Mouse (Mus musculus): Measurements from ENCODE around the gene Camkv. TPM values are rescaled to one million over a fixed set of nuclear protein-coding genes. Genes with fewer than 3 reads are reported as not detected.

Gene Camkv
- polyA plus RNA-seq, 1 experiment from 2014 or later, result 2.6 TPM

GRCm38 (mm10) chr9:107914764-107915420 is 20.6 kb upstream of the Camkv start:
- no peak overlapping the region for H3K9ac ChIP-seq (ENCODE audit: low read depth, low read length)
- no peak overlapping the region for H3K4me2 ChIP-seq (ENCODE audit: low read depth, low read length)
- no peaks in the 10 kb centered on the region for H3K27me3 ChIP-seq (replicated peaks; ENCODE audit: control insufficient read depth, insufficient read depth, low read length)
- H3K4me1 ChIP-seq (ENCODE audit: control insufficient read depth, insufficient read depth, low read length), result peaks cover 17% of the 10 kb centered on the region
- no peak overlapping the region for H3K4me3 ChIP-seq (ENCODE audit: low read depth, low read length)
- H3K9me3 ChIP-seq (ENCODE audit: control insufficient read depth, low read length), result no peaks in the 10 kb centered on the region
- 73% methylated on average over 15 of the region's 16 CpGs for WGBS
- H3K27ac ChIP-seq (replicated peaks; ENCODE audit: low read depth, low read length), result no peak overlapping the region
- DNase-seq (ENCODE audit: low spot score) (no peak), ATAC-seq (ENCODE audit: low read depth) (no peak)
- 0 out of 2 replicates have a peak, but pooled peaks cover 4% of the 10 kb centered on the region for H3K36me3 ChIP-seq (ENCODE audit: control insufficient read depth, insufficient read depth, low read length)

GRCm38 (mm10) chr9:107917895-107918608 is 17.4 kb upstream of the Camkv start:
- peak overlapping the region; percentile 8; the same call in 1 of the 2 replicates for H3K4me2 ChIP-seq (ENCODE audit: low read depth, low read length)
- DNase-seq (ENCODE audit: low spot score), result peak; percentile 88
- no peak overlapping the region for H3K4me3 ChIP-seq (ENCODE audit: low read depth, low read length)
- no peaks in the 10 kb centered on the region for H3K27me3 ChIP-seq (replicated peaks; ENCODE audit: control insufficient read depth, insufficient read depth, low read length)
- H3K27ac ChIP-seq (replicated peaks; ENCODE audit: low read depth, low read length), result peak overlapping the region; percentile 44; the same call in 1 of the 2 replicates
- H3K9ac ChIP-seq (ENCODE audit: low read depth, low read length), result 0 out of 2 replicates have a peak overlapping the region, but pooled peaks have one; percentile 19
- H3K9me3 ChIP-seq (ENCODE audit: control insufficient read depth, low read length), result no peaks in the 10 kb centered on the region
- whole genome bisulfite sequencing, result 27% methylated on average over 13 of the region's 13 CpGs
- H3K4me1 ChIP-seq (ENCODE audit: control insufficient read depth, insufficient read depth, low read length), result peaks cover 13% of the 10 kb centered on the region
- no peak for ATAC-seq (ENCODE audit: low read depth)
- 0 out of 2 replicates have a peak, but pooled peaks cover 4% of the 10 kb centered on the region for H3K36me3 ChIP-seq (ENCODE audit: control insufficient read depth, insufficient read depth, low read length)

GRCm38 (mm10) chr9:107918884-107919283 is 16.6 kb upstream of the Camkv start:
- no peak for DNase-seq (ENCODE audit: low spot score)
- H3K9me3 ChIP-seq (ENCODE audit: control insufficient read depth, low read length), result no peaks in the 10 kb centered on the region
- no peak for ATAC-seq (ENCODE audit: low read depth)
- H3K36me3 ChIP-seq (ENCODE audit: control insufficient read depth, insufficient read depth, low read length), result 0 out of 2 replicates have a peak, but pooled peaks cover 4% of the 10 kb centered on the region
- H3K27me3 ChIP-seq (replicated peaks; ENCODE audit: control insufficient read depth, insufficient read depth, low read length), result no peaks in the 10 kb centered on the region
- H3K9ac ChIP-seq (ENCODE audit: low read depth, low read length), result no peak overlapping the region
- H3K27ac ChIP-seq (replicated peaks; ENCODE audit: low read depth, low read length), result 0 out of 2 replicates have a peak overlapping the region, but pooled peaks have one; percentile 44
- 83% methylated on average over 6 of the region's 6 CpGs for WGBS
- peaks cover 15% of the 10 kb centered on the region for H3K4me1 ChIP-seq (ENCODE audit: control insufficient read depth, insufficient read depth, low read length)
- no peak overlapping the region for H3K4me2 ChIP-seq (ENCODE audit: low read depth, low read length)
- H3K4me3 ChIP-seq (ENCODE audit: low read depth, low read length), result no peak overlapping the region

- H3K4me3 ChIP-seq (ENCODE audit: low read depth, low read length), result no peak overlapping the region
- H3K9ac ChIP-seq (ENCODE audit: low read depth, low read length), result no peak overlapping the region
- H3K4me1 ChIP-seq (ENCODE audit: control insufficient read depth, insufficient read depth, low read length), result peaks cover 20% of the 10 kb centered on the region
- no peaks in the 10 kb centered on the region for H3K9me3 ChIP-seq (ENCODE audit: control insufficient read depth, low read length)
- H3K27me3 ChIP-seq (replicated peaks; ENCODE audit: control insufficient read depth, insufficient read depth, low read length), result no peaks in the 10 kb centered on the region
- no peak for ATAC-seq (ENCODE audit: low read depth)
- 90% methylated on average over 5 of the region's 5 CpGs for WGBS
- no peak for DNase-seq (ENCODE audit: low spot score)
- H3K36me3 ChIP-seq (ENCODE audit: control insufficient read depth, insufficient read depth, low read length), result 0 out of 2 replicates have a peak, but pooled peaks cover 4% of the 10 kb centered on the region
- H3K4me2 ChIP-seq (ENCODE audit: low read depth, low read length), result no peak overlapping the region
- H3K27ac ChIP-seq (replicated peaks; ENCODE audit: low read depth, low read length), result no peak overlapping the region
Observed at GRCm38 (mm10) chr9:107919441-107919840, 16.0 kb upstream of the Camkv start.

- no peak for DNase-seq (ENCODE audit: low spot score)
- Histone ChIP-seq H3K9me3 (ENCODE audit: control insufficient read depth, low read length) (no peaks in the 10 kb centered on the region), H3K4me3 (ENCODE audit: low read depth, low read length) (no peak overlapping the region), H3K27ac (replicated peaks; ENCODE audit: low read depth, low read length) (no peak overlapping the region), H3K4me2 (ENCODE audit: low read depth, low read length) (no peak overlapping the region), H3K36me3 (ENCODE audit: control insufficient read depth, insufficient read depth, low read length) (no peaks in the 10 kb centered on the region), H3K9ac (ENCODE audit: low read depth, low read length) (no peak overlapping the region), H3K27me3 (replicated peaks; ENCODE audit: control insufficient read depth, insufficient read depth, low read length) (no peaks in the 10 kb centered on the region), H3K4me1 (ENCODE audit: control insufficient read depth, insufficient read depth, low read length) (peaks cover 13% of the 10 kb centered on the region)
- ATAC-seq (ENCODE audit: low read depth), result no peak
- 33% methylated on average over 7 of the region's 7 CpGs for WGBS
Observed at GRCm38 (mm10) chr9:107923021-107923420, 12.5 kb upstream of the Camkv start.

- no peaks in the 10 kb centered on the region for H3K27me3 ChIP-seq (replicated peaks; ENCODE audit: control insufficient read depth, insufficient read depth, low read length)
- H3K4me1 ChIP-seq (ENCODE audit: control insufficient read depth, insufficient read depth, low read length), result peaks cover 7% of the 10 kb centered on the region; the same call in 1 of the 2 replicates
- 32% methylated on average over 6 of the region's 6 CpGs for WGBS
- peak; percentile 48 for DNase-seq (ENCODE audit: low spot score)
- no peak overlapping the region for H3K27ac ChIP-seq (replicated peaks; ENCODE audit: low read depth, low read length)
- no peak overlapping the region for H3K9ac ChIP-seq (ENCODE audit: low read depth, low read length)
- H3K36me3 ChIP-seq (ENCODE audit: control insufficient read depth, insufficient read depth, low read length), result no peaks in the 10 kb centered on the region
- ATAC-seq (ENCODE audit: low read depth), result peak; percentile 27; the same call in 1 of the 2 replicates
- H3K9me3 ChIP-seq (ENCODE audit: control insufficient read depth, low read length), result no peaks in the 10 kb centered on the region
- no peak overlapping the region for H3K4me3 ChIP-seq (ENCODE audit: low read depth, low read length)
- H3K4me2 ChIP-seq (ENCODE audit: low read depth, low read length), result no peak overlapping the region
Observed at GRCm38 (mm10) chr9:107923956-107924355, 11.5 kb upstream of the Camkv start.

- H3K27me3 ChIP-seq (replicated peaks; ENCODE audit: control insufficient read depth, insufficient read depth, low read length), result no peaks in the 10 kb centered on the region
- H3K4me2 ChIP-seq (ENCODE audit: low read depth, low read length), result no peak overlapping the region
- DNase-seq (ENCODE audit: low spot score), result no peak
- H3K9ac ChIP-seq (ENCODE audit: low read depth, low read length), result no peak overlapping the region
- peaks cover 7% of the 10 kb centered on the region; the same call in 1 of the 2 replicates for H3K4me1 ChIP-seq (ENCODE audit: control insufficient read depth, insufficient read depth, low read length)
- ATAC-seq (ENCODE audit: low read depth), result no peak
- 27% methylated on average over 3 of the region's 3 CpGs for WGBS
- H3K36me3 ChIP-seq (ENCODE audit: control insufficient read depth, insufficient read depth, low read length), result no peaks in the 10 kb centered on the region
- H3K4me3 ChIP-seq (ENCODE audit: low read depth, low read length), result no peak overlapping the region
- H3K27ac ChIP-seq (replicated peaks; ENCODE audit: low read depth, low read length), result no peak overlapping the region
- no peaks in the 10 kb centered on the region for H3K9me3 ChIP-seq (ENCODE audit: control insufficient read depth, low read length)
Observed at GRCm38 (mm10) chr9:107925251-107925650, 10.2 kb upstream of the Camkv start.

- H3K9ac ChIP-seq (ENCODE audit: low read depth, low read length), result no peak overlapping the region
- H3K4me3 ChIP-seq (ENCODE audit: low read depth, low read length), result no peak overlapping the region
- no peak overlapping the region for H3K27ac ChIP-seq (replicated peaks; ENCODE audit: low read depth, low read length)
- H3K4me2 ChIP-seq (ENCODE audit: low read depth, low read length), result no peak overlapping the region
- no peaks in the 10 kb centered on the region for H3K9me3 ChIP-seq (ENCODE audit: control insufficient read depth, low read length)
- 48% methylated on average over 9 of the region's 9 CpGs for WGBS
- no peaks in the 10 kb centered on the region for H3K36me3 ChIP-seq (ENCODE audit: control insufficient read depth, insufficient read depth, low read length)
- peaks cover 7% of the 10 kb centered on the region; the same call in 1 of the 2 replicates for H3K4me1 ChIP-seq (ENCODE audit: control insufficient read depth, insufficient read depth, low read length)
- ATAC-seq (ENCODE audit: low read depth) (no peak), DNase-seq (ENCODE audit: low spot score) (no peak)
- no peaks in the 10 kb centered on the region for H3K27me3 ChIP-seq (replicated peaks; ENCODE audit: control insufficient read depth, insufficient read depth, low read length)
Observed at GRCm38 (mm10) chr9:107926920-107927420, 8.5 kb upstream of the Camkv start.

Measured in embryonic facial prominence, embryonic 14.5 days (tissue).